Mouse (Mus musculus) megakaryocyte, embryonic 14.5 days (primary cell): ENCODE data around the gene Mthfr. TPM values are rescaled to one million over a fixed set of nuclear protein-coding genes. Genes with fewer than 3 reads are reported as not detected.

ENCODE experiments used
- H3K27me3 ChIP-seq: replicated peaks from 2 replicates; pipeline ENCODE3; 2012; ENCODE audit warnings: inconsistent platforms
- H3K36me3 ChIP-seq: replicated peaks from 2 replicates; pipeline ENCODE3; 2012; ENCODE audit warnings: low read length, inconsistent platforms, mixed read lengths
- H3K4me1 ChIP-seq: 2 replicates; pipeline ENCODE4 v1.6.1; 2012; ENCODE audit warnings: inconsistent platforms
- H3K4me3 ChIP-seq: replicated peaks from 2 replicates; pipeline ENCODE3; 2012; ENCODE audit warnings: moderate library complexity, mild to moderate bottlenecking, inconsistent platforms
- H3K9me3 ChIP-seq: 2 replicates; pipeline ENCODE4 v1.6.1; 2012; ENCODE audit warnings: inconsistent platforms
- FLI1 ChIP-seq: IDR thresholded peaks from 2 replicates; pipeline ENCODE4 v1.6.1; 2012; ENCODE audit warnings: low read length, inconsistent platforms, mixed read lengths
- GATA1 ChIP-seq: IDR thresholded peaks from 3 replicates; pipeline ENCODE4 v1.6.1; 2012; ENCODE audit warnings: mixed read lengths, low read length, inconsistent platforms, borderline replicate concordance
- polyA plus RNA-seq: library from polyadenylated mRNA; stranded (reverse); fragments of >175 nt; gene quantifications from 2 replicates; pipeline ENCODE4 v1.2.3, GENCODE M21; 2012; ENCODE audit warnings: low replicate concordance; ENCODE audit not compliant: insufficient read depth

Gene Mthfr
- polyA plus RNA-seq, 1 experiment: 3.5 TPM

DNA sequence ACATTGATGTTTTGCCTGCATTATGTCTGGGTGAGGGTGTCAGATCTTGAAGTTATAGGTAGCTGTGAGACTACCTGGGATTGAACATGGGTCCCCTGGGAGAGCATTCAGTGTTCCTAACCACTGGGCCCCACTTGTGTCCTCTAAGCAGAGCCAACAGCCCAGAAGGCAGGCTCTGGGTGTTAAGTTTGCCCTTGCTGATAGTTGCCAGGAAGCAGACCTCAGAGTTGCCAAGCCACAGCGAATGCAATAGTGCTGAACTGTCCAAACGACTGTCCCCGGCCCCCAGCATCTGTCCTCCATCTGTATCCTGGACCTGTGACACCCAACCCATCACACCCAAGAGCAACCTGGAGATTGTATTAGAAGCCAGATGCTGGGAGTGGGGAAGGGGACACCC, 59.8 kb downstream of the Mthfr start:
- Histone ChIP-seq H3K36me3 (peaks cover 43% of the 10 kb centered on the region), H3K27me3 (peaks cover 4% of the 10 kb centered on the region), H3K4me3 (no peak overlapping the region), H3K4me1 (peaks cover 69% of the 10 kb centered on the region), H3K9me3 (no peaks in the 10 kb centered on the region)
- TF ChIP-seq GATA1 (no peak), FLI1 (no peak)

DNA sequence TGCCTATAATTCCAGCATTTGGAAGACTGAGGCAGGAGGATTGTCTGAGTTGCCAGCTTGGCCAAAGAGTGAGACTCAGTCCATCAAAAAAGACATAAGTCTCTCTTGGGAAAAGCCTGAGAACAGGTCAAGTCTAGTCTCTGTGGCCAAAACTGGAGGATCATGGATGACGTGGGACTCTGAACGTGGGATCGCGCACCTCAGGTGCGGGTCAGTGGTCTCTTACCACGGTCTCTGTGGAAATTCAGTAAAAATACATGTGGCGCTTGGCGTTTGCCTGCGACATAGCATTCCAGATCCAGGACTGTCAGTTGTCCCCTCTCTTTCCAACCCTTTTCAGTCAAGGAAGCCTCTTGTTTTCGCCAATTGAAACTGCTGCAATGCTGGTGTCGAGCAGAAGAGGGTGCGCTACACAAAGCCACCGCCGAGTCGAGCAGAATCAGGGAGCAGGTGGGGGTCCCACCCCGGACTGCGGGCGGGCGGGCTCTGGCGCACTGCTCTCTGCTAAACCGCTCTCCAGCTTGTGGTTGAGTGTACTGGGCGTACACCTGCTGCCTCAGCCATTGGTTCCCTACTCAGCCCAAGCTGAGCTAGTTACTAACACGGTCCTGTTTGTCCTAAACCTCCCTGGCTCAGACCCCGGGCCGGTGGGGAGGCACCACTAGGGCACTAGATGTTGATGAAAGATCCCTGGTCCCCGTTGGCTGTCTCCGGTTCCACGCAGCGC, 63.1 kb downstream of the Mthfr start:
- peak overlapping the region; percentile 51 for H3K4me3 ChIP-seq
- TF ChIP-seq GATA1 (no peak), FLI1 (no peak)
- peaks cover 75% of the 10 kb centered on the region for H3K36me3 ChIP-seq
- H3K9me3 ChIP-seq: no peaks in the 10 kb centered on the region
- peaks cover 2% of the 10 kb centered on the region for H3K27me3 ChIP-seq
- H3K4me1 ChIP-seq: peaks cover 86% of the 10 kb centered on the region

DNA sequence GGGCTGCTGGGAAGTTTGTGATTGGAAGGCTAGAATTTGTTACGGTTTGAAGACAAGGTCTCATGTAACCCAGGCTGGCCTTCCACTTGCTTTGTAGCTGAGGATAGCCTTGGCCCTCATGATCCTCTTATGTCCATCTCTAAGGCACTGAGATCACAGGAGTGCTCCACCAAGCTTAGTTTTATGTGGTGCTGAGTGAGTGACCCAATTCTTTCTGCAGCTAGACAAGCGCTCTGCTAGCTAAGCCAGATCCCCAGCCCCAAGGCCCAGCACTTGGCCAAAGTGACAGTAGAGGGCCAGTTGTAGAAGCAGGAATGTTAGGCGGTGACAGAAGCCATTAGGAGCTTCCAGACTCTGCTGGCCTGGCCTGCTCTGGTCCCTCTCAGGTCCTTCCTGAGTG, 65.3 kb downstream of the Mthfr start:
- Histone ChIP-seq H3K9me3 (no peaks in the 10 kb centered on the region), H3K36me3 (peaks cover 94% of the 10 kb centered on the region), H3K27me3 (peaks cover 2% of the 10 kb centered on the region), H3K4me1 (peaks cover 88% of the 10 kb centered on the region), H3K4me3 (no peak overlapping the region)
- no peak for TF ChIP-seq GATA1
- no peak for TF ChIP-seq FLI1

DNA sequence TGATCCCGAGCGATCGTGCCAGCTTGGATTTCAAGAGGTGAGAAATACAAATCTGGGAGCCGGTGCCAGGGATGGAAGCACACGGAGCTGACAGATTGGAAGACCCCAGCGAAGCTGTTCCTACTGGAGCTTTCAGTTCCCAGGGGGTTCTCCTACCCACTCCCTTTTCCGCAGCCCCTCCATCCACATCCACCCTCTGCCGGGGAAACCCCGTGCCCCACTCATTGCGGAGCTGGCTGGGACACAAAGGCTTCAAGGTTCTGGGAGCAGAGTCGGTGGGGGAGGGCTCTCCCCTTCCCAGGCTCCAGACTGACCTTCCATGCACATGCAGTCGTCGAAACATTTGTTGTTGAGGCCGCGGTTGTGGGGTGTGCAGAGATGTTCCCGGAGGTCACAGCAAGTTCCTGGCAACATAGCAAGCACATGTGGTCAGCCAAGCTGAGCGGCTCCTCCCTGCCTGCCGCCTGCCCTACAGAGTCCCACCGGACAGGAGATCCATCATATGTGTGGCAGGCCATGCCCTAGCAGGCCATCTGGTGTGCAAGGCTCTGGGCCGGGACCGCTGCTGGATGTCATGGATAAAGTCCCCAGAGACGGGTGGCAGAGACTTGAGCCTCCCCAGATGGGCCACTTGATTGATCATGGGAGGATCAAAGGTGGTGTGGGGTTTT, 68.9 kb downstream of the Mthfr start:
- Histone ChIP-seq H3K4me3 (peak overlapping the region; percentile 84), H3K4me1 (peaks cover 98% of the 10 kb centered on the region), H3K9me3 (no peaks in the 10 kb centered on the region), H3K36me3 (peaks cover 87% of the 10 kb centered on the region), H3K27me3 (no peaks in the 10 kb centered on the region)
- TF ChIP-seq GATA1 (no peak), FLI1 (no peak)

DNA sequence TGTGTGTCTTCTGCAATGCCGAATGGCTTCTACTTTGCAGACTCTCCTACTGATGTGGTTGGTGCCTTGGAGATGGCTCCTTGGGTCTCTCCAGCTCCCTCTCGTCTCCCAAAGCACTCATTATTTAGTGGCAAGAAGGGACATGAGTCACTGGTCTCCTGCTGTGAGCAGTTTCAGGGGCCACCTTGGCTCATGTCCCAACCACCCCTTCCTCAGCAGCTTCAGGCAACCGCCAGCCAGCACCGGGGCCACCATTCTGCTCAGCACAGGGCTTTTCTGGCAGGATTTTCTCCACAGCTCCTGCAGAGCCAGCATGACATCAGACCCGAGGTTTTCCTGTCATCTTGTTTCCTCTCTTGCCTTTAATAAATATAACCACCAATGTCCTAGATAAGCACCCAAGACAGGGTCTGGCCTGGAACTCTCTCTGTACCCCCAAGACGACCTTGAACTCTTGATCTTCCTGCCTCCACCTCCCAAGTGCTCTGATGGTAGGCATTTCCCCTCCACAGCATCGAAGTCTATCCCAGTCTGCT, 69.8 kb downstream of the Mthfr start:
- Histone ChIP-seq H3K4me1 (peaks cover 100% of the 10 kb centered on the region), H3K36me3 (peaks cover 90% of the 10 kb centered on the region), H3K9me3 (no peaks in the 10 kb centered on the region), H3K27me3 (no peaks in the 10 kb centered on the region), H3K4me3 (peak overlapping the region; percentile 84)
- TF ChIP-seq FLI1: no peak
- 0 out of 3 replicates have a peak, but pooled peaks have one; percentile 31 for TF ChIP-seq GATA1

Other genes starting within 250 kb of the Mthfr start
- gene Zfp984, start 229.3 kb upstream of the Mthfr start, polyA plus RNA-seq: 0.07 TPM in 1 of 2 replicates, not detected in the other
- not detected in 2 replicates for gene Zfp933, start 190.7 kb upstream of the Mthfr start, polyA plus RNA-seq
- gene Miip, start 170.3 kb upstream of the Mthfr start, polyA plus RNA-seq: 44.2 and 60.2 TPM in 2 replicates
- gene Fv1, start 170.1 kb upstream of the Mthfr start, polyA plus RNA-seq: not detected in 2 replicates
- 19.0 and 25.4 TPM in 2 replicates for gene Mfn2, start 134.4 kb upstream of the Mthfr start, polyA plus RNA-seq
- gene Plod1, start 102.3 kb upstream of the Mthfr start, polyA plus RNA-seq: 11.8 and 14.9 TPM in 2 replicates
- 87.3 and 131 TPM in 2 replicates for gene 2510039O18Rik, start 98.2 kb upstream of the Mthfr start, polyA plus RNA-seq
- not detected in 2 replicates for gene Nppb, start 53.3 kb upstream of the Mthfr start, polyA plus RNA-seq
- not detected in 2 replicates for gene Nppa, start 38.4 kb upstream of the Mthfr start, polyA plus RNA-seq
- gene Clcn6, start 256 bp upstream of the Mthfr start, polyA plus RNA-seq: 2.4 and 3.5 TPM in 2 replicates
- 16.5 and 50.7 TPM in 2 replicates for gene Agtrap, start 49.0 kb downstream of the Mthfr start, polyA plus RNA-seq
- gene Mad2l2, start 91.3 kb downstream of the Mthfr start, polyA plus RNA-seq: 26.0 and 35.6 TPM in 2 replicates
- 4.1 and 4.9 TPM in 2 replicates for gene Draxin, start 91.6 kb downstream of the Mthfr start, polyA plus RNA-seq
- 110 and 123 TPM in 2 replicates for gene Fbxo6, start 113.1 kb downstream of the Mthfr start, polyA plus RNA-seq
- gene Fbxo44, start 121.4 kb downstream of the Mthfr start, polyA plus RNA-seq: 3.8 and 7.4 TPM in 2 replicates
- 60.5 and 134 TPM in 2 replicates for gene Fbxo2, start 121.5 kb downstream of the Mthfr start, polyA plus RNA-seq
- 1.0 and 1.9 TPM in 2 replicates for gene Disp3, start 248.9 kb downstream of the Mthfr start, polyA plus RNA-seq